ENCODE assay signal across 33 mouse cellular contexts in the genomic region with DNA sequence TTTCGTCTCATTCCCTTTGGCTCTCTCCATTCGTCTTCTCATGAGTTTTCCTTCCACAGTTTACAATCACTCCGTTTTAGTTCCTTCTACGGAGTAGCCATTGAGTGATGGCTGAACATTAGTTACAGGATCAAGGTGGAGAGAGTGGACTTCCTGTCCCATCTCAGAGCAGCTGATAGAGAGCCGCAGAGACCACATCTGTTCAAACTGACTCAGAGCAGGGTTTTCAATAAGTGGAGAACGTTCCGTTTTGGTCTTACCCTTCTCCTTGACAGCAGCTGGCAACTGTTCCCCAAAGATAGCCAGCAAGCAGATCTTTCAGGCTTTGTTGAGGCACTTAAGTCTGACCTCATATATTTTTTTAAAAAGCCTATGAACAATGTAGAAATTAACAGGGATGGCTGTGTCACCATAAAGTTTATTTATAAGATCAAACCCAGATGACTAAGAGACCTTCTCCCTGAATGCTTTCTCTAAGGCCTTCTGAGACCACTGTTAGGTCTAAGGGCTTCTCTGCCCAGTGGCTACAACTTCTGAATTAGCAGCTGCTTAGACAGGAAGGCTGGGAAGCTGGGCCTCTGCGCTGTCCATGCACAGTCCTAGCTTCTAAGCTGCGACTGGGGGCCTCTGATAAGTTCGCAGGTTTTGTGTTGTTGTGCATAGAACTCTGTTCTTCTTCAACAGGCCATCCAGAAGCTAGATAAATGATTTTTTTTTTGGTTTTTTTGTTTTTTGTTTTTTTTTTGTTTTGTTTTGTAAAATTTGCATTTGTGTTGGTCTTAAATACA. TPM values are rescaled to one million over a fixed set of nuclear protein-coding genes. Genes with fewer than 3 reads are reported as not detected.
A peak's percentile ranks its signal among the peaks of the same experiment; 100 is the strongest.
DNase-seq lines count a peak whose midpoint lies in the region; ATAC-seq and TF ChIP-seq lines count a peak whose summit lies in the region.
"Had no signal": no experiment of that assay in that cellular context is flagged by ENCODE, and none has a peak within 500 bp of the region (broad histone marks: within the 10 kb centered on the region; RNA-seq: fewer than 3 reads in every experiment).

No protein-coding gene starts in this region.

- H3K9me3 ChIP-seq in liver, embryonic 12.5 days (replicated peaks), result no peaks in the 10 kb centered on the region
- H3K9me3 ChIP-seq in liver, postnatal 0 days (ENCODE audit: low read length), result no peaks in the 10 kb centered on the region
- no peaks in the 10 kb centered on the region for H3K9me3 ChIP-seq in neural tube, embryonic 15.5 days (replicated peaks)
- H3K9me3 ChIP-seq: embryonic facial prominence, embryonic 13.5 days; forebrain, embryonic 10.5 days; forebrain, embryonic 15.5 days; G1E; heart, embryonic 12.5 days; hindbrain, embryonic 15.5 days; limb, embryonic 12.5 days; midbrain, embryonic 12.5 days; neural tube, embryonic 13.5 days had no signal

- H3K36me3 ChIP-seq in C2C12 (ENCODE audit: control insufficient read depth, insufficient read depth), result peaks cover 32% of the 10 kb centered on the region
- no peaks in the 10 kb centered on the region for H3K36me3 ChIP-seq in liver, embryonic 12.5 days
- no peaks in the 10 kb centered on the region for H3K36me3 ChIP-seq in liver, postnatal 0 days (replicated peaks; ENCODE audit: insufficient read depth, low read length)
- H3K36me3 ChIP-seq in neural tube, embryonic 15.5 days, result no peaks in the 10 kb centered on the region
- H3K36me3 ChIP-seq: embryonic facial prominence, embryonic 13.5 days; forebrain, embryonic 10.5 days; forebrain, embryonic 15.5 days; G1E; heart, embryonic 12.5 days; hindbrain, embryonic 15.5 days; limb, embryonic 12.5 days; midbrain, embryonic 12.5 days; neural tube, embryonic 13.5 days had no signal

- no peak overlapping the region for H3ac ChIP-seq in C2C12 (ENCODE audit: control insufficient read depth, insufficient read length, low read depth)

- H3K4me3 ChIP-seq in C2C12 (ENCODE audit: insufficient read depth, poor library complexity, severe bottlenecking), result no peak overlapping the region
- H3K4me3 ChIP-seq in liver, embryonic 12.5 days, result no peak overlapping the region
- H3K4me3 ChIP-seq in liver, postnatal 0 days (ENCODE audit: low read depth, low read length), result no peak overlapping the region
- no peak overlapping the region for H3K4me3 ChIP-seq in left cerebral cortex, adult 2 months
- H3K4me3 ChIP-seq in neural tube, embryonic 15.5 days (replicated peaks), result no peak overlapping the region
- H3K4me3 ChIP-seq: embryonic facial prominence, embryonic 13.5 days; forebrain, embryonic 10.5 days; forebrain, embryonic 15.5 days; gastrocnemius, adult 2 months; heart, adult 2 months; heart, embryonic 12.5 days; hindbrain, embryonic 15.5 days; limb, embryonic 12.5 days; midbrain, embryonic 12.5 days; neural tube, embryonic 13.5 days had no signal

- DNase-seq in c-Kit-positive CD71-positive TER-119-negative erythroid progenitor cells, embryonic 14.5 days (ENCODE audit: low read depth), result peak; percentile 40
- no peak for DNase-seq in liver, postnatal 0 days
- no peak for DNase-seq in left cerebral cortex, adult 2 months (ENCODE audit: extremely low spot score in 1 of 2, low spot score in 2 of 2)
- no peak for DNase-seq in left cerebral cortex, adult 11 months (ENCODE audit: low spot score)
- DNase-seq in cerebellum, postnatal 25 days, result no peak
- DNase-seq: adrenal gland, postnatal 10 days; B cell, adult 2 months; cerebellum, adult 11-12 months; cerebellum, postnatal 10 days; embryo, embryonic 11 days; gastrocnemius, adult 2 months; heart, adult 2 months; heart, postnatal 4 days; kidney, adult 2 months; kidney, postnatal 10 days; layer of hippocampus, postnatal 36 days; lung, adult 18-20 months; lung, postnatal 10 days; right cerebral cortex, postnatal 14 days had no signal

- 17% methylated on average over 10 of the region's 10 CpGs for whole genome bisulfite sequencing in liver, embryonic 12.5 days (ENCODE audit: insufficient replicate concordance)
- WGBS in liver, postnatal 0 days (ENCODE audit: insufficient replicate concordance), result 24% methylated on average over 10 of the region's 10 CpGs
- WGBS in neural tube, embryonic 15.5 days, result 88% methylated on average over 10 of the region's 10 CpGs

- TF ChIP-seq CTCF in C2C12 (IDR thresholded peaks at IDR 0.05; ENCODE audit: control insufficient read depth, insufficient read depth, insufficient read length), result no peak
- no peak for TF ChIP-seq CTCF in liver, postnatal 0 days (IDR thresholded peaks at IDR 0.05; ENCODE audit: low read depth)
- TF ChIP-seq CTCF in left cerebral cortex, adult 2 months (IDR thresholded peaks at IDR 0.05), result no peak

- peak; percentile 89 for ATAC-seq in liver, embryonic 12.5 days
- ATAC-seq in liver, postnatal 0 days, result peak; percentile 62
- no peak for ATAC-seq in neural tube, embryonic 15.5 days (ENCODE audit: low FRiP score)
- ATAC-seq: forebrain, embryonic 15.5 days; Patski had no signal

- H3K9ac ChIP-seq in liver, embryonic 12.5 days, result no peak overlapping the region
- H3K9ac ChIP-seq in liver, postnatal 0 days (replicated peaks), result no peak overlapping the region
- no peak overlapping the region for H3K9ac ChIP-seq in neural tube, embryonic 15.5 days (replicated peaks)
- H3K9ac ChIP-seq: embryonic facial prominence, embryonic 13.5 days; forebrain, embryonic 15.5 days; heart, embryonic 12.5 days; hindbrain, embryonic 15.5 days; limb, embryonic 12.5 days; midbrain, embryonic 12.5 days; neural tube, embryonic 13.5 days had no signal

- H3K79me3 ChIP-seq in C2C12 (ENCODE audit: low read depth), result no peaks in the 10 kb centered on the region

- peaks cover 5% of the 10 kb centered on the region for H3K79me2 ChIP-seq in C2C12 (ENCODE audit: control insufficient read depth, insufficient read depth)

- peak overlapping the region; percentile 72 for H3K27ac ChIP-seq in liver, embryonic 12.5 days
- H3K27ac ChIP-seq in liver, postnatal 0 days (ENCODE audit: low read depth), result no peak overlapping the region
- H3K27ac ChIP-seq in left cerebral cortex, adult 2 months, result no peak overlapping the region
- H3K27ac ChIP-seq in neural tube, embryonic 15.5 days (replicated peaks), result no peak overlapping the region
- H3K27ac ChIP-seq: embryonic facial prominence, embryonic 13.5 days; forebrain, embryonic 10.5 days; forebrain, embryonic 15.5 days; gastrocnemius, adult 2 months; heart, adult 2 months; hindbrain, embryonic 15.5 days; limb, embryonic 12.5 days; macrophage; midbrain, embryonic 12.5 days; neural tube, embryonic 13.5 days had no signal

- no peak for TF ChIP-seq EP300 in liver, postnatal 0 days (IDR thresholded peaks at IDR 0.05; ENCODE audit: low read depth)

- peaks cover 53% of the 10 kb centered on the region for H3K4me1 ChIP-seq in liver, embryonic 12.5 days
- peaks cover 4% of the 10 kb centered on the region; the same call in 1 of the 2 replicates for H3K4me1 ChIP-seq in liver, postnatal 0 days (ENCODE audit: insufficient read depth)
- H3K4me1 ChIP-seq in neural tube, embryonic 15.5 days, result no peaks in the 10 kb centered on the region
- H3K4me1 ChIP-seq: forebrain, embryonic 10.5 days; hindbrain, embryonic 15.5 days; neural tube, embryonic 13.5 days had no signal

- H3K4me2 ChIP-seq in liver, embryonic 12.5 days, result peak overlapping the region; percentile 3
- no peak overlapping the region for H3K4me2 ChIP-seq in liver, postnatal 0 days (ENCODE audit: low read depth, low read length)
- no peak overlapping the region for H3K4me2 ChIP-seq in neural tube, embryonic 15.5 days
- H3K4me2 ChIP-seq: embryonic facial prominence, embryonic 13.5 days; forebrain, embryonic 15.5 days; heart, embryonic 12.5 days; hindbrain, embryonic 15.5 days; limb, embryonic 12.5 days; midbrain, embryonic 12.5 days; neural tube, embryonic 13.5 days had no signal

- no peaks in the 10 kb centered on the region for H3K27me3 ChIP-seq in C2C12 (ENCODE audit: control insufficient read depth, insufficient read depth, insufficient read length)
- no peaks in the 10 kb centered on the region for H3K27me3 ChIP-seq in liver, embryonic 12.5 days (replicated peaks)
- no peaks in the 10 kb centered on the region for H3K27me3 ChIP-seq in liver, postnatal 0 days (ENCODE audit: insufficient read depth, low read length)
- no peaks in the 10 kb centered on the region for H3K27me3 ChIP-seq in neural tube, embryonic 15.5 days (replicated peaks)
- H3K27me3 ChIP-seq: embryonic facial prominence, embryonic 13.5 days; forebrain, embryonic 15.5 days; heart, embryonic 12.5 days; hindbrain, embryonic 15.5 days; limb, embryonic 12.5 days; midbrain, embryonic 12.5 days; neural tube, embryonic 13.5 days; Patski had no signal

- intact Hi-C loops in left cerebral cortex, adult 2 months (cut with DNase I), result no loop called here

TF ChIP-seq in C2C12, 6 proteins besides CTCF, POLR2A, EP300 and RAD21:
- TF ChIP-seq MAX (IDR thresholded peaks at IDR 0.05) (no peak), CEBPB (IDR thresholded peaks at IDR 0.05; ENCODE audit: low read depth) (no peak), MYOD1 (IDR thresholded peaks at IDR 0.05; ENCODE audit: control insufficient read depth, insufficient read length, low read depth) (peak; percentile 77), MYOG (IDR thresholded peaks at IDR 0.05; ENCODE audit: control insufficient read depth, extremely low read depth, insufficient read length) (no peak), FOSL1 (IDR thresholded peaks at IDR 0.05; ENCODE audit: insufficient read depth, low read length, poor library complexity, severe bottlenecking) (no peak), USF1 (IDR thresholded peaks at IDR 0.05; ENCODE audit: low read depth) (no peak)

RNA-seq across cellular contexts. Expression of a gene that starts 58.6 kb away (rescaled TPM):
- polyA plus RNA-seq in C2C12 (2012; fragmentation: generic; extraction: Trizol), result 17.0 TPM
- 0.95 and 0.96 TPM in 2 replicates for polyA plus RNA-seq in liver, embryonic 12.5 days (2016; fragmentation: Nextera tagmentation; extraction: Ambion mirVana)
- polyA plus RNA-seq in liver, postnatal 0 days (2015; fragmentation: Nextera tagmentation; extraction: Ambion mirVana), result 0.67 and 0.72 TPM in 2 replicates
- total RNA-seq in left cerebral cortex, adult 2 months (2021), result 10 to 100 TPM; 81.4 to 82.2 TPM
- 9.5 and 11.5 TPM in 2 replicates for polyA plus RNA-seq in neural tube, embryonic 15.5 days (2015; fragmentation: Nextera tagmentation; extraction: Ambion mirVana)
- polyA plus RNA-seq: G1E had no signal
